Mouse (Mus musculus) stomach, postnatal 0 days (tissue): ENCODE data around the gene Epsti1. TPM values are rescaled to one million over a fixed set of nuclear protein-coding genes. Genes with fewer than 3 reads are reported as not detected.

Experiments
- ATAC-seq: fragments of 200-750 bp; cut with Nextera tagmentation; 2 replicates; pipeline ENCODE4 v1.8.0; 2017; ENCODE audit not compliant: low FRiP score, low TSS enrichment
- DNase-seq: peaks from one replicate; pipeline ENCODE4 v3.0.0-alpha.2; 2016; ENCODE audit warnings: low spot score
- H3K27ac ChIP-seq: fragments of 300-500 bp; sonication (generic); replicated peaks from 2 replicates; pipeline ENCODE4 v1.5.1; 2014; ENCODE audit warnings: mild to moderate bottlenecking, control low read depth
- H3K27me3 ChIP-seq: fragments of 300-500 bp; sonication (generic); 2 replicates; pipeline ENCODE4 v1.6.1; 2014; ENCODE audit warnings: low read length; ENCODE audit not compliant: control insufficient read depth, insufficient read depth
- H3K36me3 ChIP-seq: fragments of 300-500 bp; sonication (generic); 2 replicates; pipeline ENCODE4 v1.6.1; 2014; ENCODE audit warnings: low read length, mixed read lengths; ENCODE audit not compliant: control insufficient read depth, insufficient read depth
- H3K4me1 ChIP-seq: fragments of 300-500 bp; sonication (generic); replicated peaks from 2 replicates; pipeline ENCODE4 v1.6.1; 2014; ENCODE audit warnings: antibody characterized with exemption; ENCODE audit not compliant: control insufficient read depth, insufficient read depth
- H3K4me2 ChIP-seq: fragments of 300-500 bp; sonication (generic); replicated peaks from 2 replicates; pipeline ENCODE4 v1.6.1; 2014; ENCODE audit warnings: low read depth, mild to moderate bottlenecking, control low read depth, moderate library complexity
- H3K4me3 ChIP-seq: fragments of 300-500 bp; sonication (generic); 2 replicates; pipeline ENCODE4 v1.5.1; 2014; ENCODE audit warnings: low read depth, low read length, control low read depth
- H3K9ac ChIP-seq: fragments of 300-500 bp; sonication (generic); 2 replicates; pipeline ENCODE4 v1.6.1; 2014; ENCODE audit warnings: mild to moderate bottlenecking, low read length, control low read depth, mixed read lengths
- H3K9me3 ChIP-seq: fragments of 300-500 bp; sonication (generic); 2 replicates; pipeline ENCODE4 v1.6.1; 2016; ENCODE audit warnings: low read length; ENCODE audit not compliant: control insufficient read depth
- CTCF ChIP-seq: IDR thresholded peaks from 2 replicates; pipeline ENCODE4 v1.5.1; 2016; ENCODE audit warnings: antibody characterized with exemption, low read depth, mild to moderate bottlenecking, moderate library complexity
- EP300 ChIP-seq: optimal IDR thresholded peaks from 2 replicates; pipeline ENCODE3; 2016; ENCODE audit warnings: antibody characterized with exemption
- WGBS: fragments of 180-500 bp; shearing (Covaris S2); extraction: QIAGEN DNeasy Blood & Tissue Kit; methylation state at CpG from one replicate; pipeline ENCODE4 v1.1.7; 2014; 5-methylcytosine and 5-hydroxymethylcytosine counted together
- polyA plus RNA-seq: library from polyadenylated mRNA; unstranded; fragments of >200 nt; fragmentation: Nextera tagmentation; extraction: Ambion mirVana; gene quantifications from 2 replicates; pipeline ENCODE4 v1.2.1, GENCODE M21; 2015

Epsti1 gene
- polyA plus RNA-seq, 1 experiment from 2014 or later = 2.7 TPM

DNA sequence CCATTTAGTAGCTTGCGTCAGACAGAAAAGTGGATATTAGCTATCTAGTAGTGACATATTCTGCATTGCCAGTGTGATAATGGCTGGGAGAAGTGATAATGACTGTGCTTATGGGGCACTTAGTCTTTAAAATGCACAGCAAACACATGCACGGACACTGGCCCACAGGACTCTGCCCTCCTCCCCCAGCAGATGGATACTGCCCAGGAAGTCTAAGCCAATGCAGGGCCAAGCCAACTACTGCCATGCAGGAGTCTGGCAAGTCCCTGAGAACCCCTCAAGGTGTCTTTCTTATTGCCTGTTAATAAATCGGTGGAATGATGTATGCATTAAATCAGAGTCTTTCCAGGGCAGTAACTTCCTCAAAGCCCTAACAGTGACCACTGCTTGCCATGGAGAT, 30.4 kb downstream of the Epsti1 start:
- H3K27ac ChIP-seq = no peak overlapping the region
- ATAC-seq = no peak
- no peaks in the 10 kb centered on the region for H3K4me1 ChIP-seq
- H3K9me3 ChIP-seq = no peaks in the 10 kb centered on the region
- no peak overlapping the region for H3K4me2 ChIP-seq
- WGBS = 88% methylated on average over 3 of the region's 3 CpGs
- no peak for DNase-seq
- H3K36me3 ChIP-seq = no peaks in the 10 kb centered on the region
- H3K27me3 ChIP-seq = no peaks in the 10 kb centered on the region
- no peak overlapping the region for H3K4me3 ChIP-seq
- TF ChIP-seq EP300 (no peak), CTCF (no peak)
- H3K9ac ChIP-seq = no peak overlapping the region

DNA sequence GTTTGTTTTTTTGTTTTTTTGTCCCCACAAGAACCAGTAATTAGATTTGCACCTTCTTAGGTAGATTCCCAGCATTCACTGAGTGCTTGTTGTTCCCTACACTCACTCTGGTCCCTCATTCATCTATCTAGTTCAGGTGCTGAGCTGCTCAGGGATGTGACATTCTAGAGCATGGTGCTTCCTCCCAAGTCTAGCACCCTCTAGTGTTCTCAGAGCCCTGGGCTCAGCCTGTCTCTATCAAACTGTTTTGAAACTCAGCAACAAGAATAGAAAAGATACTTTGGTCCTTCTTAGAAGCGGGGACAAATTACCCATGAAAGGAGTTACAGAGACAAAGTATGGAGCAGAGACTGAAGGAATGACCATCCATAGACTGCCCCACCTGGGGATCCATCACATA, 37.1 kb downstream of the Epsti1 start:
- DNase-seq (no peak), ATAC-seq (no peak)
- no peak overlapping the region for H3K27ac ChIP-seq
- WGBS = 100% methylated on average over 1 of the region's 1 CpGs
- no peak overlapping the region for H3K4me3 ChIP-seq
- no peaks in the 10 kb centered on the region for H3K9me3 ChIP-seq
- H3K36me3 ChIP-seq = no peaks in the 10 kb centered on the region
- TF ChIP-seq EP300 = no peak
- TF ChIP-seq CTCF = peak; percentile 52
- no peak overlapping the region for H3K9ac ChIP-seq
- no peaks in the 10 kb centered on the region for H3K4me1 ChIP-seq
- H3K4me2 ChIP-seq = no peak overlapping the region
- H3K27me3 ChIP-seq = no peaks in the 10 kb centered on the region

DNA sequence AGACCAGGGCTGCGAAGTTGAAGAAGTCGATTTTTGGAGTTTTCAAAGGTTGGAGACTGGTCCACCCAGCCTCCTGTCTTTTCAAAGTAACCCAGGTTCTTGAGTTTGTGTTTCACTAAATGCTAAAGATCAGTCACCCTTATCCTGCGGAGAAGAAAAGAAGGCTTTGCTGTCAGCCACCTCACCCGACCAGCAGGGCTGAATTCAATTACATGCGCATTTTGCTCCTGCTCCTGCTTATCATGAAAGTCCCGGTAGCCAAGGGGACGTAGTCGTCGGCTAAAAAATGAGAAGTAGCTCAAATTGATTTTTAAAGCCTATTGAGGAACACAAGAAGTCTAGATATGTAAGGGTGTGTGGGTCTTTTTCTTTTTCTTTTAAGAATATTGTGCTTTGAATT, 38.2 kb downstream of the Epsti1 start:
- 59% methylated on average over 9 of the region's 9 CpGs for WGBS
- Histone ChIP-seq H3K4me1 (no peaks in the 10 kb centered on the region), H3K27ac (no peak overlapping the region), H3K9ac (no peak overlapping the region), H3K4me3 (no peak overlapping the region), H3K4me2 (no peak overlapping the region), H3K36me3 (no peaks in the 10 kb centered on the region), H3K27me3 (no peaks in the 10 kb centered on the region), H3K9me3 (no peaks in the 10 kb centered on the region)
- no peak for DNase-seq
- ATAC-seq = no peak
- TF ChIP-seq EP300 (no peak), CTCF (no peak)

DNA sequence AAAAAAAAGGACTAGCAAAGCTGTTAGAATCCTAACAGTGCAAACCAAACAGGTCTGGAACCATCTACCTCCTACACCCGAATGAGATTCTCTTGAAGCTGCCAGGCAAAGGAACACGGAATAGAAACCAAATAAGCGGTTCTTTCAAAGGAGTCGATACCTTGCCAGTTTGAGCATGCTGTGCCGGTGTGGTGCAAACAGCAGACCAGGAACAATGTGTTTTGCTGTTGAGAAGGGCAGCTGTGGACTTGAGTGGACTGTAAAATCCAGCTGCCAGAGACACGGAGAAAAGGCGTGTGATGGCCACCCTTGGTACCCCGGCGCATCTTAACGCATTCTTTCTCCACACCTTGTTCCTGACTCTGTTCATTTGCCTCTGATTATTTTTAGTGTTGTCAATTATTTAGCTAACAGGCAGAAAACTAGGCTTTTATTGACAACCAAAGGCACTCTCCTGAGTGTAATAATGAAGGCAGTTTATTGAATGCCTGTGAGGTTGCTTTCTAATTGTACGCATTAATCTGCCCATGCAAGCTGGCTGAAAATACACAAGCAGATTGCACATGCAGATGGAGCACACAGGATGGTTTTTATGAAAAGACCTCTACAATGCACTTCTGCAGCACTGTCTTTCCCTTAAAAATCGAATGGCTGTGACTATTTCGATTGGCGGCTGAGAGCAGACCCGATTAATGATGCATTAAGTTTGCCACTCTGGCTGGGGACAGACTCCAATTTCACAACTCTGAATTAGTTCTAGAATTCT, 38.9 kb downstream of the Epsti1 start:
- DNase-seq (no peak), ATAC-seq (no peak)
- H3K4me3 ChIP-seq = no peak overlapping the region
- no peak overlapping the region for H3K27ac ChIP-seq
- H3K9ac ChIP-seq = no peak overlapping the region
- H3K4me2 ChIP-seq = no peak overlapping the region
- no peak for TF ChIP-seq CTCF
- TF ChIP-seq EP300 = no peak
- H3K27me3 ChIP-seq = no peaks in the 10 kb centered on the region
- no peaks in the 10 kb centered on the region for H3K36me3 ChIP-seq
- no peaks in the 10 kb centered on the region for H3K9me3 ChIP-seq
- H3K4me1 ChIP-seq = no peaks in the 10 kb centered on the region
- 81% methylated on average over 15 of the region's 15 CpGs for WGBS

DNA sequence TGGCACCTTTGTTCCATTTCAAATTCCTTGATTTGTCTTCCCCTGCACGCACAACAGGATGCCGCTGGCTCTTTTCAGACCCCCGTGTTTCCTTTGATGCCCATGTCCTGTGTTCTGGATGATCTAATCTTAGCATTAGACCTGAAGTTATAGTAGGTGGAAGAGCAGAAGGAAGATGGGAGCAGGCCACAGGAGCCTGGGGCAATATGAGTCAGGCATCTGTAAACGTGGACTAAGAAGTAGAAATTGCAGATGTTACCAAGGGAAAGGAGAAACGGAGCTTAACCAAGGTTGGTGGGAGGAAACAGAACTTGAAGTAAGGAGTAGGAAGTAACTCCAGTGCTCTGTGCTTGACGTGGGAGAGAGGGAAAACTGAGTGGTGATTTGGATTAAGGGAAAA, 57.7 kb downstream of the Epsti1 start:
- Histone ChIP-seq H3K4me2 (no peak overlapping the region), H3K27ac (no peak overlapping the region), H3K9me3 (no peaks in the 10 kb centered on the region), H3K4me3 (no peak overlapping the region), H3K36me3 (no peaks in the 10 kb centered on the region), H3K4me1 (no peaks in the 10 kb centered on the region), H3K9ac (no peak overlapping the region), H3K27me3 (no peaks in the 10 kb centered on the region)
- 78% methylated on average over 6 of the region's 6 CpGs for WGBS
- ATAC-seq = no peak
- TF ChIP-seq CTCF (no peak), EP300 (no peak)
- no peak for DNase-seq

DNA sequence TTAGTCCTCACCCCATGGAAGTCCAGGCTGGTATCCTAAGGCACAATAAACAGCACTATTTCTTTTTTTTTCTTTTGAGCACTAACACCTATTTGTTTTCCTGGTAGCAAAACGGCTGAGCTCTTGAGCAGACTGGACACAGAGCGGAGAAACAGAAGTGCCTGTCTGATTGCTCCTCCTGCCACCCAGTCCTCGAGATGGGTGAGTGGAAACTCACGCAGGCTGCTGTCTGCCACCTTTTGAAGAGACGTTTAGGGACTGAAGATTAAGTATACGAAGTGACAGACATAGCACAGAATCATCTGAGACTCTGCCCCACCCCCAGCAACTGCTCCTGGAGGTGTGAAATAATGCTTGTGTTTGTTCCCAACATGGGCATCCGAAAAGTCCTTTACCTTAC, 59.5 kb downstream of the Epsti1 start:
- Histone ChIP-seq H3K27me3 (no peaks in the 10 kb centered on the region), H3K27ac (no peak overlapping the region), H3K36me3 (no peaks in the 10 kb centered on the region), H3K4me3 (no peak overlapping the region), H3K4me2 (no peak overlapping the region), H3K9ac (no peak overlapping the region), H3K9me3 (no peaks in the 10 kb centered on the region), H3K4me1 (no peaks in the 10 kb centered on the region)
- DNase-seq (no peak), ATAC-seq (no peak)
- TF ChIP-seq CTCF (no peak), EP300 (no peak)
- 44% methylated on average over 7 of the region's 7 CpGs for WGBS
